Mouse (Mus musculus): ENCODE measurements around the gene Acat2.

- no peak for TF ChIP-seq GATA1 (IDR thresholded peaks at IDR 0.05; ENCODE audit: borderline replicate concordance, low read length)
- no peak for TF ChIP-seq FLI1 (IDR thresholded peaks at IDR 0.05; ENCODE audit: low read length)
These were observed 2.9 kb upstream of the Acat2 start for GRCm38 (mm10) chr17:12963476-12963875.
